Mouse (Mus musculus) kidney, embryonic 14.5 days (tissue): ENCODE measurements around the gene Pex5. TPM values are rescaled to one million over a fixed set of nuclear protein-coding genes. Genes with fewer than 3 reads are reported as not detected.

Source experiments
- ATAC-seq: fragments of 200-750 bp; cut with Nextera tagmentation; 2 replicates; pipeline ENCODE4 v1.8.0; 2017; ENCODE audit warnings: moderate number of reproducible peaks, mild to moderate bottlenecking, moderate TSS enrichment, moderate library complexity; ENCODE audit not compliant: low FRiP score, low TSS enrichment
- H3K27ac ChIP-seq: fragments of 300-500 bp; sonication (generic); 2 replicates; pipeline ENCODE4 v1.5.1; 2014; ENCODE audit warnings: low read depth, mild to moderate bottlenecking, low read length, moderate library complexity, mixed read lengths
- H3K27me3 ChIP-seq: fragments of 300-500 bp; sonication (generic); 2 replicates; pipeline ENCODE4 v1.6.1; 2014; ENCODE audit warnings: mild to moderate bottlenecking, low read length; ENCODE audit not compliant: control insufficient read depth, insufficient read depth
- H3K36me3 ChIP-seq: fragments of 300-500 bp; sonication (generic); 2 replicates; pipeline ENCODE4 v1.6.1; 2014; ENCODE audit warnings: low read length, mixed read lengths; ENCODE audit not compliant: control insufficient read depth, insufficient read depth
- H3K4me1 ChIP-seq: fragments of 300-500 bp; sonication (generic); 2 replicates; pipeline ENCODE4 v1.6.1; 2014; ENCODE audit warnings: low read length, mixed read lengths; ENCODE audit not compliant: control insufficient read depth, insufficient read depth
- H3K4me2 ChIP-seq: fragments of 300-500 bp; sonication (generic); replicated peaks from 2 replicates; pipeline ENCODE4 v1.6.1; 2014; ENCODE audit warnings: low read depth, mild to moderate bottlenecking, low read length
- H3K4me3 ChIP-seq: fragments of 300-500 bp; sonication (generic); 2 replicates; pipeline ENCODE4 v1.5.1; 2014; ENCODE audit warnings: mild to moderate bottlenecking, low read length
- H3K9ac ChIP-seq: fragments of 300-500 bp; sonication (generic); 2 replicates; pipeline ENCODE4 v1.6.1; 2014; ENCODE audit warnings: low read depth, mild to moderate bottlenecking, low read length, moderate library complexity
- H3K9me3 ChIP-seq: fragments of 300-500 bp; sonication (generic); 2 replicates; pipeline ENCODE4 v1.6.1; 2016; ENCODE audit warnings: low read length; ENCODE audit not compliant: control insufficient read depth
- WGBS: fragments of 180-500 bp; shearing (Covaris S2); extraction: QIAGEN DNeasy Blood & Tissue Kit; methylation state at CpG from one replicate; pipeline ENCODE4 v1.1.7; 2014; 5-methylcytosine and 5-hydroxymethylcytosine counted together
- polyA plus RNA-seq: library from polyadenylated mRNA; unstranded; fragments of >200 nt; fragmentation: Nextera tagmentation; extraction: Ambion mirVana; gene quantifications from 2 replicates; pipeline ENCODE4 v1.2.1, GENCODE M21; 2014

The Pex5 gene
- polyA plus RNA-seq, 1 experiment from 2014 or later = 35.3 TPM

DNA sequence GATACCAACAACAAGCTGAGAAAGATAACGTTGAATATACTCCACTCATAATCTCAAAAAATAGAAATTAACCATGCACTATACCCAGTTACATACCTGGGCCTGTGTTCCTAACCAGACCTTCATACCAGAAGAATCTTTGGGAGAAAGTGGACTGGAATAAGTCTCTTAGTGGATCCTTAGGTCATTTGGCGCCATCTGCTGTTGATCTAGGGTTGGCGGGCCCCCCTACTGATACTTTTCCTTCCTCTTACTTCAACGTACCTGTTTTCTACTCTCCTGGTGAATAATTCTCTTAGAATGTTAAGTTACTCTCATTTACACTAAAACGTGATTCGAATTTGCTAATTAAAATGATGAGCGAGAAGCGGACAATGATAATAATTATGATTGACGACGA is 35.5 kb downstream of the Pex5 start:
- no peak overlapping the region for H3K4me2 ChIP-seq
- no peaks in the 10 kb centered on the region for H3K9me3 ChIP-seq
- no peak overlapping the region for H3K4me3 ChIP-seq
- 32% methylated on average over 10 of the region's 10 CpGs for WGBS
- no peaks in the 10 kb centered on the region for H3K27me3 ChIP-seq
- H3K36me3 ChIP-seq = no peaks in the 10 kb centered on the region
- H3K27ac ChIP-seq = no peak overlapping the region
- H3K4me1 ChIP-seq = no peaks in the 10 kb centered on the region
- no peak for ATAC-seq
- no peak overlapping the region for H3K9ac ChIP-seq

DNA sequence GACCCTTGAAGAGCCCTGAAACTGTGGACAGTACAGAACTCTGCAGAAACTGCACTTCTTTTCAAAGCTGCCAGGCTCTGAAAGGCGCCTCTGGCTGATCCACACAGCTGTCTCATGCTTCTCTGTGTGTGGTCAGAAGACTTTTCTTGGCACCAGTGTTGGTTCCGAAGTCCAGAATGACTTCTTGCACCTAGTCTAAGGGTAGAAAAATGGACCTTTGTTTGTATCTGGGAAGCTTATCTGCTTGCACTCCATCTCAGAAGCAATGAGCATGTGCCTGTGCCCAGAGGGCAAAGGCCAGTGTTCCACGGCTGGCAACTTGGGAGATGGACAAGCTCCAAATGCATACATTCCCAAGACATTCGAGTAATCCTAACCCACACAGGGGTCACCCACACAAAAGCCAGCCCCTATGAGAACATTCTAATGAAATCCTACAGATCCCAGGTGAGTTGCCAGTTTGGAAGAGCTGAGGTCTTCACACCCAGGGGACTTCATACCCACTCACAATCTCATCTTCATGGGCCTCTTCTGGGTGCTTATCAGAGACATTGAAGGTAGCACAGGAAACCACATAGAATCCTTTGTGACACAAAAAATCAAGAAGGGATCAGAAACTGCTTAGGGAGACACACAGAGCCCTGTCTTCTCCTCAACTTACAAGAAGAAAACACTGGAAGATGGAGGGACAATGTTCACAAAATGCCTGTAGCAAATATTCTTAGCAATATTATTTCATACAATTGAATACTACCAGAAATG is 37.2 kb downstream of the Pex5 start:
- 59% methylated on average over 4 of the region's 4 CpGs for WGBS
- ATAC-seq = no peak
- H3K27me3 ChIP-seq = no peaks in the 10 kb centered on the region

DNA sequence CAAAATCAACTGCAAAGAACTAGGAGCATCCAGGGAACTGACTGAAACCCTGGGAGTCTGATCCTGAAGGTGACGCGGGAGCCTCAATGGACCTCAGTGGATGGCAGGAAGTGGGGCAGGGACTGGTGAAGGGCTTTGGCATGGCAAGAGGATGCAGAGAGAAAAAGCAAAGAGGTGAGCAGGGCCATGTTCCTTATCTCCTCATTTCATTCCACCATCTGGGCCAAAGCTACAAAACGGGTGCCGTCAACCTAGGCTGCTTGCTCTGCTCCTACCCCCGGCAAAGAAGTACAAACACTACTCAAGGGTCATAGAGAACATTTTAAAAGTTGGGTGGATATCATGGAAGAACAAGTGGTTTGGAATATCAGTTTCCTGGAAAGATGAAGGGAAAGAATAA is 38.6 kb downstream of the Pex5 start:
- no peak overlapping the region for H3K4me2 ChIP-seq
- no peaks in the 10 kb centered on the region for H3K36me3 ChIP-seq
- H3K27me3 ChIP-seq = no peaks in the 10 kb centered on the region
- H3K27ac ChIP-seq = no peak overlapping the region
- H3K9me3 ChIP-seq = no peaks in the 10 kb centered on the region
- H3K4me1 ChIP-seq = no peaks in the 10 kb centered on the region
- no peak overlapping the region for H3K4me3 ChIP-seq
- WGBS = 91% methylated on average over 5 of the region's 5 CpGs
- H3K9ac ChIP-seq = no peak overlapping the region
- no peak for ATAC-seq

More for the DNA sequence above, 37.2 kb downstream of the Pex5 start:
- Histone ChIP-seq H3K4me3 (no peak overlapping the region), H3K4me2 (no peak overlapping the region), H3K27ac (no peak overlapping the region), H3K9ac (no peak overlapping the region), H3K36me3 (no peaks in the 10 kb centered on the region), H3K9me3 (no peaks in the 10 kb centered on the region), H3K4me1 (no peaks in the 10 kb centered on the region)

- Histone ChIP-seq H3K27me3 (no peaks in the 10 kb centered on the region), H3K9ac (no peak overlapping the region), H3K27ac (no peak overlapping the region), H3K4me3 (no peak overlapping the region), H3K4me1 (no peaks in the 10 kb centered on the region), H3K4me2 (no peak overlapping the region), H3K9me3 (no peaks in the 10 kb centered on the region), H3K36me3 (no peaks in the 10 kb centered on the region)
- WGBS = 86% methylated on average over 11 of the region's 11 CpGs
- no peak for ATAC-seq
Measured at GRCm38 (mm10) chr6:124375435-124375884, 39.4 kb downstream of the Pex5 start.

- no peak for ATAC-seq
- no peaks in the 10 kb centered on the region for H3K4me1 ChIP-seq
- no peak overlapping the region for H3K4me2 ChIP-seq
- H3K36me3 ChIP-seq = no peaks in the 10 kb centered on the region
- H3K9ac ChIP-seq = no peak overlapping the region
- H3K4me3 ChIP-seq = no peak overlapping the region
- H3K27ac ChIP-seq = no peak overlapping the region
- no peaks in the 10 kb centered on the region for H3K9me3 ChIP-seq
- WGBS = 85% methylated on average over 4 of the region's 4 CpGs
- H3K27me3 ChIP-seq = no peaks in the 10 kb centered on the region
Measured at GRCm38 (mm10) chr6:124374683-124375082, 40.2 kb downstream of the Pex5 start.

DNA sequence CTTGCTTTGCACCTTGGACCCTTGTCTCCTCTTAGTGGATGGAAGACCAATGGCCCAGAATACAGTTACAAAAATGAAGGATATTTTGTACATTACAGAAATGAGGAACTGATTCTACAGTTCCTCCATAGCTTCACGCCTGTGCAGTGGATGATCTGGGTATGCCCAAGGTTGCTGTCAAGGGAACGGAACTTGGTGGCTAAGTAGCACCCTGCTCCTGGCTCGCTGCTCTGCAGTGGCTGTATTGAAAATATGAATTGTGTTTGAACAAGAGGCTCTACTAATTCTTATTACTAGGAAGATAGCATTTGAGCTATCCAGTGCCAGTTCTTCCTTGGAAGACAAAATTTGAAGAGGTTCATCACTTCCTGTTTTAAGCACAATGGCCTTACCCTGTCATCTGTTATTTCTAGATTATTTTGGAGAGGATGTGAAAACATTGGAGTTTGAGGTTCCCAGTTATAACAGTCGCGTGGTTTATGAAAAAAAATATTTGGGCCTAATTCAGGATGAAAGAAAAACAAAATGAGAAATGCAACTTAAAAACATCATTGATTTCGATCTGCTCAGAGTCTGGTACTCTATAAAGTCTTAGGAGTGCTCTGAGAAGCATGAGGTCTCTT is 41.2 kb downstream of the Pex5 start:
- 92% methylated on average over 6 of the region's 6 CpGs for WGBS
- Histone ChIP-seq H3K9me3 (no peaks in the 10 kb centered on the region), H3K27ac (no peak overlapping the region), H3K9ac (no peak overlapping the region), H3K4me3 (no peak overlapping the region), H3K4me2 (no peak overlapping the region), H3K4me1 (no peaks in the 10 kb centered on the region), H3K36me3 (no peaks in the 10 kb centered on the region), H3K27me3 (no peaks in the 10 kb centered on the region)
- ATAC-seq = no peak

DNA sequence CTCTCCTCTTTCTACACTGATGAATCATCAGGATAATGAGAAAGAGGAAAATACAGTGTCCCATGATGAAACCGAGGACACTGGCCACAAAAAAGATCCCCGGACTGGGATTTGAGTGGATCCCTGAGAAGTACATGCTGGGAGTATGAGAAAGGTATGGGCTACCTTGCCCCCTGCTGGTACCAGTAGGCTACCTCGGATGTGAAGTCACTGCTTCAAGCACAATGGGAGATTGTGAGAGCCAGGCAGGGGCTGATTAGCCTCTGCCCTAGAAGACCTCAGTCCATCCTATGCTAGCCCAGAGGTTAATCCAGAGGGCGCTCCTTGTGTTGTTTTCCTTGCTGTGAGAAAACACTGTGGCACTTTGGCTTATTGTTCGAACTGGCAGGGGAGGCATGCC is 50.5 kb downstream of the Pex5 start:
- H3K36me3 ChIP-seq = no peaks in the 10 kb centered on the region
- ATAC-seq = no peak
- no peak overlapping the region for H3K4me3 ChIP-seq
- no peaks in the 10 kb centered on the region for H3K4me1 ChIP-seq
- H3K27me3 ChIP-seq = no peaks in the 10 kb centered on the region
- no peak overlapping the region for H3K27ac ChIP-seq
- no peak overlapping the region for H3K4me2 ChIP-seq
- H3K9ac ChIP-seq = no peak overlapping the region
- no peaks in the 10 kb centered on the region for H3K9me3 ChIP-seq
- 67% methylated on average over 5 of the region's 5 CpGs for WGBS

- Histone ChIP-seq H3K4me2 (no peak overlapping the region), H3K36me3 (no peaks in the 10 kb centered on the region), H3K9me3 (no peaks in the 10 kb centered on the region), H3K9ac (no peak overlapping the region), H3K4me1 (no peaks in the 10 kb centered on the region), H3K4me3 (no peak overlapping the region), H3K27me3 (no peaks in the 10 kb centered on the region), H3K27ac (no peak overlapping the region)
- WGBS = 50% methylated on average over 6 of the region's 6 CpGs
- no peak for ATAC-seq
Measured at GRCm38 (mm10) chr6:124360549-124360948, 54.3 kb downstream of the Pex5 start.

GRCm38 (mm10) chr6:124358953-124359352 is 55.9 kb downstream of the Pex5 start:
- ATAC-seq = no peak
- H3K4me2 ChIP-seq = no peak overlapping the region
- H3K36me3 ChIP-seq = no peaks in the 10 kb centered on the region
- no peak overlapping the region for H3K9ac ChIP-seq
- H3K9me3 ChIP-seq = no peaks in the 10 kb centered on the region
- H3K4me3 ChIP-seq = no peak overlapping the region
- no peak overlapping the region for H3K27ac ChIP-seq
- no peaks in the 10 kb centered on the region for H3K4me1 ChIP-seq
- 85% methylated on average over 6 of the region's 6 CpGs for WGBS
- no peaks in the 10 kb centered on the region for H3K27me3 ChIP-seq
